Mouse (Mus musculus): ENCODE data around the gene Dysf. TPM values are rescaled to one million over a fixed set of nuclear protein-coding genes. Genes with fewer than 3 reads are reported as not detected.
A peak's percentile ranks its signal among the peaks of the same experiment; 100 is the strongest.

The Dysf gene
- total RNA-seq, 2 experiments from 2014 or later, result 84.4 to 99.3 TPM

GRCm38 (mm10) chr6:84050238-84050637 is 41.8 kb downstream of the Dysf start:
- no peak for DNase-seq

- DNase-seq, result no peak
These were observed 42.6 kb downstream of the Dysf start for GRCm38 (mm10) chr6:84051032-84051431.

- DNase-seq, result peak; percentile 48
These were observed 45.6 kb downstream of the Dysf start for GRCm38 (mm10) chr6:84053874-84054530.

- DNase-seq, result no peak
These were observed 47.2 kb downstream of the Dysf start for GRCm38 (mm10) chr6:84055619-84056018.

GRCm38 (mm10) chr6:84057216-84057615 is 48.8 kb downstream of the Dysf start:
- no peak for DNase-seq

- DNase-seq, result peak; percentile 46
These were observed 50.3 kb downstream of the Dysf start for GRCm38 (mm10) chr6:84058671-84059141.

GRCm38 (mm10) chr6:84059771-84060414 is 51.5 kb downstream of the Dysf start:
- no peak for DNase-seq

GRCm38 (mm10) chr6:84061328-84061727 is 52.9 kb downstream of the Dysf start:
- no peak for DNase-seq

GRCm38 (mm10) chr6:84062541-84062940 is 54.2 kb downstream of the Dysf start:
- no peak for DNase-seq

- DNase-seq, result no peak
These were observed 59.8 kb downstream of the Dysf start for GRCm38 (mm10) chr6:84068236-84068635.

- no peak for DNase-seq
These were observed 61.9 kb downstream of the Dysf start for GRCm38 (mm10) chr6:84070251-84070650.

- DNase-seq, result no peak
These were observed 64.2 kb downstream of the Dysf start for GRCm38 (mm10) chr6:84072574-84072973.

- DNase-seq, result no peak
These were observed 69.8 kb downstream of the Dysf start for GRCm38 (mm10) chr6:84078172-84078571.

GRCm38 (mm10) chr6:84080631-84081030 is 72.2 kb downstream of the Dysf start:
- no peak for DNase-seq

- DNase-seq, result no peak
These were observed 76.4 kb downstream of the Dysf start for GRCm38 (mm10) chr6:84084757-84085156.

GRCm38 (mm10) chr6:84093473-84093872 is 85.1 kb downstream of the Dysf start:
- no peak for DNase-seq

- no peak for DNase-seq
These were observed 86.1 kb downstream of the Dysf start for GRCm38 (mm10) chr6:84094536-84094935.

- peak; percentile 30 for DNase-seq
These were observed 86.6 kb downstream of the Dysf start for GRCm38 (mm10) chr6:84094998-84095397.

GRCm38 (mm10) chr6:84095882-84096281 is 87.5 kb downstream of the Dysf start:
- DNase-seq, result no peak

GRCm38 (mm10) chr6:84102002-84102401 is 93.6 kb downstream of the Dysf start:
- no peak for DNase-seq

GRCm38 (mm10) chr6:84105148-84106022 is 97.0 kb downstream of the Dysf start:
- DNase-seq, result peak; percentile 70

GRCm38 (mm10) chr6:84106082-84106481 is 97.7 kb downstream of the Dysf start:
- DNase-seq, result no peak

GRCm38 (mm10) chr6:84110377-84110776 is 102.0 kb downstream of the Dysf start:
- no peak for DNase-seq
